Mouse (Mus musculus) bone marrow macrophage, adult 2 months (primary cell): ENCODE data around the gene Fkbp5. TPM values are rescaled to one million over a fixed set of nuclear protein-coding genes. Genes with fewer than 3 reads are reported as not detected.

ENCODE experiments used
- H3K27ac ChIP-seq: 2 replicates; pipeline ENCODE4 v1.5.1; 2012; ENCODE audit warnings: low read depth, low read length; ENCODE audit not compliant: insufficient read depth
- H3K4me1 ChIP-seq: 2 replicates; pipeline ENCODE4 v1.6.1; 2012; ENCODE audit warnings: low read length; ENCODE audit not compliant: control insufficient read depth, insufficient read depth
- H3K4me3 ChIP-seq: 2 replicates; pipeline ENCODE4 v1.5.1; 2012; ENCODE audit warnings: mild to moderate bottlenecking, low read length, moderate library complexity; ENCODE audit not compliant: insufficient read depth
- CTCF ChIP-seq: IDR thresholded peaks from 2 replicates; pipeline ENCODE4 v1.5.1; 2012; ENCODE audit warnings: low read depth, mild to moderate bottlenecking, low read length, moderate library complexity
- POLR2A ChIP-seq: IDR thresholded peaks from 2 replicates; pipeline ENCODE4 v1.6.1; 2012; ENCODE audit warnings: mild to moderate bottlenecking, low read depth, low read length, borderline replicate concordance
- polyA plus RNA-seq: library from polyadenylated mRNA; stranded (reverse); fragments of >200 nt; gene quantifications from 2 replicates; pipeline ENCODE4 v1.2.4, GENCODE M21; 2012; ENCODE audit not compliant: missing spikeins, insufficient read depth, insufficient read length

The Fkbp5 gene
- polyA plus RNA-seq, 1 experiment = 4.4 TPM

DNA sequence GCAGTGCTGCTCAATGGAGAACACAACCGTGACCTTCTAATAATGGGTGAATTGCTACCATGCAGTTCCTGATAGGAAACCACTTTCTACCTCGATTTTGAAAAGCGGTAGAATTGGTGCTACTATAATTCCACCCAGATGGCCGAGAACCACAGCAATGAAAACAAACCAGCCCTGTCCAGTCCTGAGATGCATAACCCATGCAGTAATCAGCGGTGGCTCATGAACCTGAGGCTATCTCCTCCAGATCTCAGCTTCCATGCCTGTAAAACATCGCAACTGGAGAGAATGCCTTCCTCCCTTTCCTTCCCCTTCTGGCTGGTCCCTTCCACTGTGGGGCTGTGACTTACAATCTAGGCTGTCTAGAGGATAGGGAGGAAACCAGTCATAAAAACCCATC lies 46.5 kb downstream of the Fkbp5 start:
- H3K4me3 ChIP-seq = no peak overlapping the region
- H3K4me1 ChIP-seq = peaks cover 24% of the 10 kb centered on the region
- TF ChIP-seq CTCF (no peak), POLR2A (no peak)
- no peak overlapping the region for H3K27ac ChIP-seq

DNA sequence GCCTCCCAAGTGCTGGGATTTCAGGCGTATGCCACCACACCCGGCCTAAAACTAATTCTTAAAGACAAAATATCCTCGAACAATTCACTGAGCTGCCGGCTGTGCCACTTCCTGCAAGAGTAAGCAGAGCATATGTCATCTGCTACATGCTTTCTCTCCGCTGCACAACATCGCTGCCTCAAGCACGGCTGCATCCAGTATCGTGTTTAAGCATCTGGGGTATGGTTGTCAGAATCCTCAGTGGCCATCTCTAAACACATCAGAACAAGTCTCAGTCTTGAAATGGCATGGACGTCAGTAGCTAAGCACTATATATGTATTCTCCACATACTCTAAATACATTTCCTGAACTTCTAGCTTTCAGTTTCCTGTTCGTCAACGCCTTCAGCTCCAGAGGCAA lies 49.6 kb downstream of the Fkbp5 start:
- no peak for TF ChIP-seq CTCF
- TF ChIP-seq POLR2A = no peak
- Histone ChIP-seq H3K4me3 (peak overlapping the region; percentile 54), H3K27ac (peak overlapping the region; percentile 6), H3K4me1 (peaks cover 38% of the 10 kb centered on the region)

DNA sequence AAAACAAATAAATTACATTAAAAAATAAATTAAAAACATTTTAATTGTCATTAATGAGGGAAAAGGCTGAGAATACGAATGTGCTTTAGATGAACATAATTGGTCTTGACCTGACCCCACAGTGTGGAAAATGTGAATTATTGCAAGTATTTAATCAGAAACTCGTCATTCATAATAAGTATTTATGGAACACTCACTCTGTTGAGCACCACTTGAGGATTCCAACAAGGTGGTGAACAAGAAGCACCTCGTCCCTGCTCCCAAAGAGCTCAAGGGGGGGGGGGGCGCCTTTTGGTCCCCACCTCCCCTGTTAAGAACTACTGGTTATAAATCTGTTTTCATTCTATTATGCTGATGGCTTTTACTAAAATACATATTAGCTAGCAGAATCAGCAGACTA lies 51.4 kb downstream of the Fkbp5 start:
- TF ChIP-seq POLR2A = no peak
- no peak for TF ChIP-seq CTCF
- Histone ChIP-seq H3K4me1 (peaks cover 27% of the 10 kb centered on the region), H3K4me3 (no peak overlapping the region)

DNA sequence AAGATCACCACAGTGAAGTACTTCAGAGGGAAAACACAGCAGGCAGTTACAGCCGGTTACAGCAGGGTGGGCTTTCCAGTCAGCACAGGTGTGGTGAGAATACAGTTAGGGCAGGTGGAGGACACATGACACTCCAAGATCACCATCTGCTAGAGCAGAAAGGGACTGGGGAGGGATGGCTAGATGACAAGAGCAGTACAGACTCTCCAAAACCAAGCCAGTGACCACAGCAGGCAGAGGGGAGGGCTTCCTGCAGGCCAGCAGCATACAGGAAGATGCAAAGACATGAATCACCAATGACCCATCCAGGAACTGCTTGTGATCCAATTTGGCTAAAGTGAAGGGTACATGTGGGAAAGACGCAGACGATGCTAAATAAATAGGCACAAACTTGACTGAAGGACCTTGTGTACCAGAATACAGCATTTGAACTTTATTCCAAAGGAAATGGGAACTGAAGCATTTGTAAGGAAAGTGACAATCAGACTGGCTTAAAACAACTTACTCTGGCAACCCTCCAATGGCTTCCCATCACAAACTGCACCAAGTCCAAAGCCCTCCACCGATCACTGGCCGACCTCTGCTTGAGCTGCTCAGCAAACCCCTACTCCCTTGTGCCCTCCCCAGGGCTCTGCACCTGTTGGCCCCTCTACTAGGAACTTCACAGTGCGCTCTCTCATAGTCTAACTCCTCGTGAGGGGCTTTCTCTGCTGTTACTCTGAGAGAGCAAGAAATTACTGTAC lies 53.5 kb downstream of the Fkbp5 start:
- TF ChIP-seq POLR2A (no peak), CTCF (no peak)
- H3K27ac ChIP-seq = no peak overlapping the region
- H3K4me3 ChIP-seq = no peak overlapping the region
- H3K4me1 ChIP-seq = peaks cover 20% of the 10 kb centered on the region

More for the DNA sequence above, 51.4 kb downstream of the Fkbp5 start:
- H3K27ac ChIP-seq = no peak overlapping the region

DNA sequence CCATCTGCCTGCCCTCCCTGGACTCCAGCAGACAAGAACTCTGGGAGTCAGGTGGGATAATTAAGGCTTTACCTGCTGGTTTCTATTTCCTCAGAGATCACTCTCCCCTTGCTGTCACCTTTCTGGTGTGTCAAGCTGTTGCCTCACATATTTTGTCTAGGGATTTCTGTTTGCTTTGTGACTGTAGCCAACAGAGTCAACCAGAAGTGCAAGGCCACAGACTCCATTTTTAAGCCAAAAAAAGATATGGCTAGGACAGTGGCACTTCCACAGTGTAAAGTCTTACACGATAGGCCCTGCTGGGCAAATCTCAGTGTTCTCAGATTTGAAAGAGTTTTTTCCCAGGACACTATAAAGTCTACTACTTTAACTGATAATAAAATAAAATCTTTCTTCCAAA lies 56.9 kb downstream of the Fkbp5 start:
- no peak overlapping the region for H3K27ac ChIP-seq
- TF ChIP-seq POLR2A (no peak), CTCF (no peak)
- no peak overlapping the region for H3K4me3 ChIP-seq
- H3K4me1 ChIP-seq = peaks cover 16% of the 10 kb centered on the region

DNA sequence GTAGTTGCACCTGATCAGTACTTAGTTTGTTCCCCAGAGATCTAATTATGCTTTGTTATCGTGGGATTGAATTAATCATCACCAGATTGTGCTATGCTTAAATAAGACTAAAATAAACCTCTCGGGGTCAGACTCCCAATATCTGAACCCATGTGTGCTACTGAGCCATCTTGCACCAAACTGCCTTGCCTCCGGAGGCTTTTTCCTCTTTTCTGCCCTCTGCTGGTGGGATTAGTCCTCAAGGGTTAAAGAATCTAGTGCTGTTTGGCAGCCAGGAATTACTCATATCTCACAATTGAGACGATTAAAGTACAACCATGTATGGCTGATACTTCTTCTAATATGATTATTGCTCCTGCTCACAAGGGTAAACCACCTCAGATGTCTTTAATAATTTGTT lies 62.2 kb downstream of the Fkbp5 start:
- TF ChIP-seq CTCF (0 out of 2 replicates have a peak, but pooled peaks have one; percentile 44), POLR2A (no peak)
- Histone ChIP-seq H3K4me1 (no peaks in the 10 kb centered on the region), H3K4me3 (no peak overlapping the region), H3K27ac (no peak overlapping the region)

DNA sequence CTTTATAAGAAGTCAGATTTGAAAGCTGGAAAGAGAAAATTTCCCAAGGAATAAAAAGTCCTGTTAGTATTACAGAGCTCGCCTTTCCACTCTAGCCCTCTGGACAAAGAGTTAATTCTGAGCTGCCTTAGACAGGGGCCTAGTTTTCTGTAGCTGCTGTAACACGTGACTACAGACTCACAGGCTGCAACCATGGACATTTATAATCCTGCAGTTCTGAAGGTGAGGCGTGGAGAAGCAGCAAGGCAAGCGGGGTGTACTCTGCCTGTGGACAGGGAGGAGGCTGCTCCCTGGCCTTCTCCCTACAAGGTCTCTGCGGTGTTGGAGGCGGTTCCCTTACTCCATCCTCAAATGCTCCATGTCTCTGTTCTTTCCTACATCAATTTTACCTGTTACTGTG lies 64.4 kb downstream of the Fkbp5 start:
- no peak overlapping the region for H3K4me3 ChIP-seq
- no peak overlapping the region for H3K27ac ChIP-seq
- no peaks in the 10 kb centered on the region for H3K4me1 ChIP-seq
- no peak for TF ChIP-seq CTCF

DNA sequence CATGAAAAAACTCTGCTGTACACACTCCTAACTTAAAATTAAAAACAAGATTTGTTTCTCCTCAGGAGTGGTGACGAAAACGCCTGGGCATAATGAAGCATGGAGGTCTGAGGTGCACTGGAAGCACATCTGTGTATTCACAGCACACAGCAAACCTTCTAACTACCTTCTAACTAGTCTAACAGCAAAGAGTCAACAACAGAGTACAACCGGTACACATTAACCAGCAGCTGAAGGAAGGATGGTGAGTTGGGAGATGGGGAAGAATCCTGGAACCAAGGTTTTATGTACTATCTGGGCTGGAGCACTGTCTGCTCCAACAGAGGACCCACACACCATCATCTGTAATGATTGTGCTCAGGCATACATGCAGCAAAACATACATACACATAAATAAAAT lies 65.4 kb downstream of the Fkbp5 start:
- no peaks in the 10 kb centered on the region for H3K4me1 ChIP-seq
- no peak overlapping the region for H3K4me3 ChIP-seq
- TF ChIP-seq CTCF (no peak), POLR2A (no peak)
- no peak overlapping the region for H3K27ac ChIP-seq

DNA sequence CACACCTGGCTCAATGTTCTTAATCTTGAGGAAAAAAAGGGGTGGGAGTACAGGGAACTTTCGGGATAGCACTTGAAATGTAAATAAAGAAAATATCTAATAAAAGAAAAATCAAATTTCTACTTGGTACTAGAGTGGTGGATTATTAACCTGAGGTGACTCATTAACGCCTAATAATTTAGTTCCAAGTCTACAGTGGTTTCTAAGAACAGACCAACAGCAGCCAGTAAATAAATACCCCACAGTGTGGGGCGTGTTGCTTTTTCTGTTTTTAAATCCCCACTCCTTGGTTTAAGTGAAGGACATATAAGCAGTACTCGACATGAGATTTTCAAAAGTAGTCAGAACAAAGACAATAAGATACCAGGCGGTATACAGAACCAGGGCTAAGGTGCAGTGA lies 65.8 kb downstream of the Fkbp5 start:
- TF ChIP-seq POLR2A (no peak), CTCF (no peak)
- no peak overlapping the region for H3K4me3 ChIP-seq
- H3K4me1 ChIP-seq = no peaks in the 10 kb centered on the region
- no peak overlapping the region for H3K27ac ChIP-seq

DNA sequence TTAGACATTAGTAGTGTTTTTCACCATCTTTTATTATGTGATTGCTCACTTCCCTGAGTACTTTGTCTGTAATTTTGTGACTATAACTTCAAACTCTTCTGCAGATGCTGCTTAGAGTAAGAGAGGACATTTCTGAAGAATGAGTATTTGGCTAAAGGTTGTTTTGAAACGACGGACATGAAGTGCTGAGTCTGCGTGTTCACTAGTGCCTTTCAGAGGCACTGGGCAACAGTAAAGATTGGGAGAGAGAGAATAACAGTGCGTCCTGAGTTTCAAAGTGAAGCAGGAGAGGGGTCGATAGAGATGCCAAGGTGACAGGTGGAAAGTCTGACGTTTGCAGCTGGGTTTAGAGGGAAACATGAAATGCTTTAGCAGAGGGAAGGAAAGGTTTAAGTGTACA lies 69.1 kb downstream of the Fkbp5 start:
- no peak overlapping the region for H3K4me3 ChIP-seq
- TF ChIP-seq CTCF (no peak), POLR2A (no peak)
- no peaks in the 10 kb centered on the region for H3K4me1 ChIP-seq
- no peak overlapping the region for H3K27ac ChIP-seq
